Mouse (Mus musculus) ES-Bruce4 (cell line): ENCODE results near the gene Tbc1d8.

ENCODE experiments used
- CTCF ChIP-seq: IDR thresholded peaks from one replicate; pipeline ENCODE4 v1.8.1; 2011; ENCODE audit warnings: low read depth, low read length
- POLR2A ChIP-seq: IDR thresholded peaks from one replicate; pipeline ENCODE4 v1.8.1; 2011; ENCODE audit warnings: low read length; ENCODE audit not compliant: insufficient read depth

DNA sequence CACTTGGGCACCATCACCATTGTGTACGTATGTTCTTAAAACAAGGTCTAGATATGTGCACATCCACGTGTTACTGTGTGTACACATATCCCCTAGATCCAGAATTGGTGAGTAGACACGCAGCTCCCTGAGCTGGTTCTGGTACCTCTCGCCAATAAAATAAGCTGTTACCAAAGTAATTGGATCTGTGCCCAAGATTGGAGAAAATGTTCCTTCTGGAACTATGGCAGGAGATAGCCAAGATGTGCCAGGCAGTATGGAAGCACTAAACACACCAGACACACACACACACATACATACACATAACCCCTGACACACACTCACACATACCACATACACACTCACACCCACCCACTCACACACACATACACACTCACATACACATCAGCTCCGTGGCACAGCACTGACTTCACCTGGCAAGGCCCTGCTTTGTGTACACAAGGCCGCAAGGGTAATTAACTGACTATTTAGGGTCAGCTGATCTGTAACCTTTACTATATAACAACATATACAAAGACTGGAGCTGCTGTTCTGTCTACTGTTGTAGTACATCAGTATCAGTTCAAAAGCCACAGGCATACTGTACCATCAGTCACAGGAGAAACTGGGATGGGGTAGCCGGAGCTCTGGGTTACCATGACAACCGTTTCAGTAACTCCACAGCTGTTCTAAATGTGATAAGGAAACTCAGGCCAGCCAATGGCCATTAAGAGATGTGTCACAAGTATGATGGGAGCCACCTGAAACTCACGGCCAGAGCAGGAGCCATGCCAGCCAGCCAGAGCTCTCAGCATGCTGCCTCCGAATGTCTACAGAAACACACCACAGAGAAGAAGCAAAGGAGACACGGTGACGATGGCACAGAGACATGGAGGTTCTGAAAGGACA, 38.6 kb downstream of the Tbc1d8 start:
- TF ChIP-seq CTCF, result no peak
- no peak for TF ChIP-seq POLR2A
